Mouse (Mus musculus): ENCODE measurements around the gene Tnfaip3. TPM values are rescaled to one million over a fixed set of nuclear protein-coding genes. Genes with fewer than 3 reads are reported as not detected.

Tnfaip3 gene
- total RNA-seq, 2 experiments from 2014 or later, result 5.0 to 5.9 TPM

DNA sequence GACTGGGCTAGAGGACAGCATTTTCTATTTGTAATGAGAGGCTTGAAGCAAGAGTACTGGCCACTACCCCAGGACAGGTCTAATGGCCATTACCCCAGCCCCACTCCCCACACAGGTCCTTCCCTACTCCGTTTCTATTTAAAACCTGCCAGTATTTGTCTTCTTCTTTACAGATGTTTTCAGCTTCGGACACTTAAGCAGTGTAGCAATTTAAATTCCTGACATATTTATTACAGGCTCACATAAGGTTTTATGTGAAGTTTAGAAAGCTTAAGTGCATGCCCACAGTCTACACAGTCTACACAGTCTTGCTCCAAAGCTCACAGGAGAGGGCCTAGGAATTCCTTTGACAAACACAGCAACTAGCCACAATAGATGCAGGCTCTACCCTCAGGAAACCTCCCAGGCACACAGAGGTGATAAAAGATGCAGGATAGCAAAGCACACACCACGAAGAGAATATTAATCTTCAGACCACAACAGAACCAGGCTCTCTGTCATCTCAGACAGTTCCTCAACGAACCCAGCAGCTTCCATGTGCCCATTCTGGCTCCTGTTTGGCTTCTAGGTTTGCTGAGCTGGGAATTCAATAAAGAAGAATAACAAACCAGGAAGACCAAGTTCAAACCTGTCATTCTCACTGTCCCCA, 1.5 kb upstream of the Tnfaip3 start:
- no peak for DNase-seq (ENCODE audit: low spot score in 2 of 2)

DNA sequence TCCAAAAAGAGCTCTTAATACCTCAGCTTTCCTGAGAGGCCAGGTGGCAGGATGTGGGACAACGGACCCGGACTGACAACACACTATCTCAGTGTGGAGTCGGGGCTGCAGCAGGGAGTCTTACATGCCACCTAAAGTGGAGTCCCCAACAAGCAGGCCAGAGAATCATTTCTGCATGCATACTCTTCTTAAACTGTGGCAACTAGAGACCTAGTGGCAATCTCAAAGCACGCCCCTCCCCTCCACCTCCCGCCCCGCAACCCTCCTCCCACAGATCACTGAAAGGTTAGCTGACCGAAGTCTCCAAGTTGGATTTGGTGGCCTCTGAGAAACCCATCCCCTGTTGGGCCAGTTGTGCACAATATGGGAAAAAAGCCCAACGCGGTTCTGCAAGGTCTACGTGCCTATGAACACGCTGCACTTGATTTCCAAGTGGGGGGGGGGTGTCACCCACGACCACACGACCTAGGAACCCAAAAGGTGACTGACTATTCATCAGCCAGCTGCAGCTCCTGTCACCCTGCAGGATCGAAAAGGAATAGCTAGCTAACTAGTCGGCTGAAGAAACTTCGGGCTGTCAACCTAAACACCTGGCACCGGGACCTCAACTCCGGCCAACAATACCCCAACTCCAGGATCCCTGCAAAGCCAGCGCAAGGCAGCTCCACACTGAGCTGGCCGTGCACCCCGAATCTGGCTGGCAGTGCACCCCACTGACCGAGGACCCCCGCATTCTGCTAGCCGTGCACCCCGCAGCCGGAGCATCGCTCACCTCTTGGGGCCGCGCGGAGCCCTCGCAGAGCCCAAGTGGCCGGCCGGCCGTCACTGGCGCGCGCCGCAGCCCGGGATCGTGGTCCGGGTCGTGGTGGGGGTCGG, 838 bp downstream of the Tnfaip3 start:
- peak; percentile 10 to 28 for DNase-seq (ENCODE audit: low spot score in 2 of 2)

DNA sequence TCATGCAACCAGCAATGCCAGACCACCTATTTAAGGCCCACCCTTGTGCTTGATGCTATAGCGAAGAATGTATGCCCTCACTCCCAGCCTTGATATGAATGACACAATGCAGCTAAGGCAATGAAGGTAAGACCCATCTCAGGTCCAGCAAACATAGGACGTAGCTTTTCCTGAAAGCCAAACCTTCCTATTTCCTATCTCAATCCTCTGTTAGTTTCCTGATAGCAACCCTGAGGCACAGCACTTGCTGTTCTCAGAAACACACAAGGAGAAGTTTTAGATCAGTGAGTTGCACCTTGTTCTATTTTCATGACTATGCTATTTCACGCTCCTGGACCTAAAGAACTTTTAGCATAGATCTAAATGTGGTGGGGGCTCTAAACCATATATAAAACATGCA, 2.1 kb downstream of the Tnfaip3 start:
- no peak for DNase-seq (ENCODE audit: low spot score in 2 of 2)

DNA sequence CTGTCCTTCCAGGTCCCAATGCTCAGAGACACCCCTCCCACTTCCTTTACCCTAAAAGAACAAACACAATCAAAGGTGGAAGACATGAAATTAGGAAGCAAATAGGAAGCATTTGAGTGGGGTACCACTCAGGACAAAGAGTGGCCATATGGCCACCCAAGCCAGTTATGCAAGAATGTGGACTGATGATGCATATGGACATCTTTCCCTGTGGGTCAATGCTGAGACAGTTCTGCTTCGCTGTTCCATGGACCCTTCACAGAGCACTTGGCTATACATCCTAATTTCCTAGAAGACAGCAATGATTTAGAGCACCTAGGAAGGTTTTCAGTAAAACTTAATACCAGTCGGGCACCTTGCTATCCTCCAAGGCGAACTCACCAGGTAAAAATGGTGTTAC, 2.8 kb downstream of the Tnfaip3 start:
- no peak for DNase-seq (ENCODE audit: low spot score in 2 of 2)

DNA sequence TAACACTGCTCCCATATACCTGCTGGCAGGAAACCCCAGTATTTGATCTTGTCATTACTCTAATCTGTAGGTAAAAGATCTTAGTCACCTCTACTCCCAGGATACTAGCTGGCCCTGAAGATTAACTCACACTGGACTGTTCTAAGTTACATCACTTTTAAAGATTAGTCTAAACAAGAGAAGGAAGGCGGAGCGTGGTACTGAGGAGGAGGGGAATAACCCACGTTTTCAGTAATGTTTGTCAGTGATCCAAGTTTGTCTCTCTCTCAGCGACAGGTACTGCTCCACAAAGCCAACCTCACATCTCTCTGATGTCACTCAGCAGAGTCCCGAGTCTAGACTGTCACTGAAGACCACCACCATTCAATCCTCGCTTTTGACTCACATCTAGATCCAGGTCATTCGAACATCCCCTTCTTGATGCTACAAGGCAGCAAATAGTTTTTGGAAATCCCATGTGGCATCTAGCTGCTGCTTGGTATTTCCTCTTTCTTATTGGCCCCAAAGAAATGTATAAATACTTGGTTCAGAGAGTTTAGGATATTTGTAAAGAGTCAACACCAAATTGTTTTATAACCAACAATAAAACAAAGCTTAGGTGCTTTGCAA, 3.5 kb downstream of the Tnfaip3 start:
- no peak for DNase-seq (ENCODE audit: low spot score in 2 of 2)

DNA sequence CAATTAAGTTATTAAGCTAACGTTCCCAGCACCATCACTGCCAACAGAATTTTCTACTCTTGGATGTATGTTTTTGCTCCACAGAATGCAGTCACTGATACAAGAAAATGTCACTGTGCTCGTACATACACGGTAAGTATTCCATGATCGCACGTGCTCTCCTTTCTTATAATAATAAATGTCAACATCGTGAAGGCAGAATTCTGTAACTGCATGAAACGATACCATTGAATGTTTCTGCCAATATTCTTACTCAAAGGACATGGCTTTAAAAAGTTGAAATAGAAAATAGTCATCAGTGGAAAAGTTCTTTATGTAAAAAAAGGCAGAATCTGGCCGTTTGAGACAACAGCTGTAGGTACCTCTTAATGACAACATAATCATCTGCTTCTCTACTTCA, 5.0 kb downstream of the Tnfaip3 start:
- DNase-seq (ENCODE audit: low spot score in 2 of 2), result no peak

DNA sequence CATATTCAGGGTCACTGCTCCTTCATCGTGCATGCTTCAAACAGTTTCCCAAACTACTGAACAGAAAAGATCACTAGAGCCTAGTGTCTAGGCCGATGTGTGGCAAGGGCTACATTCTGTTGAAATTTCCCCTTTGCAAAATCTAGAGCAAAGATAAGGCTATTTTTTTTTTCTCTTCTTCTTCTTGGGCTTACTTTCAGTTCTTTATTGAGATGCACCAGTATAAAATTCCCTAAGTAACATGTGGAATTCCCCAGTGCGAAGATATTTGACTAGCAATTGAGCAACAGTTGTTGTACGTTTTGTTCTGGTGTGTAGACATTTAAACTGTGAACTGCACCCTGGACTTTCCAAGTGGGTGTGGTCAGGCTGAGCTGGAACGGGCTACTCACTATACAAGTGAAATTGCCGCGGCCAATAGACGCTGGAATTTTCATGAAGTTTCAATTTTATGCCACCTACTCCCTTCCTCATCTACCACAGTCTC, 6.2 kb downstream of the Tnfaip3 start:
- DNase-seq (ENCODE audit: low spot score in 2 of 2), result no peak

DNA sequence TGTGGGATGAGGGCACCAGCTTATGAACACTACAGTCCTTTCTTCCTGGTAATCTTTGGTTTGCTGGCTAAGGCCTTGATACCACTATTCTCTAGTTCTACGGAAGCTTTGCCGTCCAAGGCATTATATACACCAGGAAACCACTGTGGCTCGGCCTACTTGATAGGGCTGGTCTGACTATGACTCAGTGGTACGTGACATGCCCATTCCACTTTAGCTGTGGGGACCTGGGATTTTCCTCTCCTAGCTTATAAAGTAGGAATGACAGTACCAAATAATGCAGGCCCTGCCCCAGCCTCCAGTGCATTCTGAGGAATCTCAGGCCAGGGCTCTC, 6.9 kb downstream of the Tnfaip3 start:
- no peak for DNase-seq (ENCODE audit: low spot score in 2 of 2)

DNA sequence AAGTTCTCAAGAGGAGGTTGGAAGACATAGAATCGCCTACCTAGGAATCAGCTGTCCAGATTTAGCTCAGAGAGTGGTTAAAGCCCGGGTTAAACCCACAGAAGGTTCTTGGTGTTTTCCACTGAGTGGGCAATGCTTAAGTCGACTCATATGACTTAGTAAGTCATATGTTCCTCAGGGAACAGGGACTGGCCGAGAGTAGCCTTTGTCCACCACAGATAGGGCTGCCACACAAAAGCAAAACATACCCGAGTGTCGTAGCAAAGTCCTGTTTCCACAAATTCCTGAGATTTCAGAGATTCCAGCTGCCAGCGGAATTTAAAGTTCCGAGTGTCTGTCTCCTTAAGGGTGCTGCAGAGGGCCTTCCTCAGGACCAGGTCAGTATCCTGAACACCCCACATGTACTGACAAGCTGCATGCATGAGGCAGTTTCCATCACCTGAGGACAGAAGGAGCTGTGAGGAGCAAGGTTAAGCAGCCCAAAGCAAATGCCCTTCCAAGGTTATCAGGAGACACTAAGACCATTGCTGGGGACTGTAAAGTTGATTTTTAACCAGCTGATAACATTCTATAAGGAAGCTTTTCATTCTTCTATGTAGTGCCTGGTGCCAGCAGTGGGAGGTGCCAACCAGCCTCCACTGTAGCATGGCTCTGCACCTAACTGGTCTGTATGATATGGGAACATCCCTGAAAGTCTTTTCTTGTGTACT, 7.4 kb downstream of the Tnfaip3 start:
- DNase-seq (ENCODE audit: low spot score in 2 of 2), result no peak

DNA sequence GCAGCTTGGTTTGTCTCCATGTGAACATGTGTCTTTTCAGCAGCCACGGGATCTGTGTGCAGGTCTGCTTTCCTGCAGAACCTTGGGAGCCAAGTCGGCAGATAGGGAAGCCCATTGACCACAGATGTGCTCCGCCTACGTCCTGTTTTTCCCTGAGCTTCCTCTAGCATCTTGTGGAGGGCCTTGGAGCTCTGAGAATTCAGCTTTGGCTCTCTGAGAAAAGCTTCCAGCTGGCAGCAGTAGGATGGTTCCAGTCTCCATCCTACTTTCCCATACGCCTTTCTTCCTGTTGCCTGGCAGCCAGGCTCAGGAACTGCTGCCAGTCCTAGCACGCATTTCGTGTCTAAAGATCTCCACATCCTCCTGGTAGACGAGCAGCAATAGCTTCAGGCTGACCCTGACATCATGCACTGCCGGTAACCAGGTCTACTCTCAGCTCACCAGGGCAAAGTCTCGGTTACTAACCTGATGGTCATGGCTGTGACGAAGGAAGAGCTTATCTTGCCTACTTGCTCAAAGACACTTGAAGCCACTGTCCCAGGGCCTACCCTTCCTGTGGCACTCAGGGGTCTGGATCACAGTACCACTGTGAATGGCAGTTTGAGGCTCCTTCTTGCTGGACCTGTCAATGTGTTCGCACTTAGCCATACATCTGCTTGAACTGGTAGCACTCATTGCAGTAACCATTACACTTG, 13.2 kb downstream of the Tnfaip3 start:
- peak; percentile 23 to 45 for DNase-seq (ENCODE audit: low spot score in 2 of 2)

DNA sequence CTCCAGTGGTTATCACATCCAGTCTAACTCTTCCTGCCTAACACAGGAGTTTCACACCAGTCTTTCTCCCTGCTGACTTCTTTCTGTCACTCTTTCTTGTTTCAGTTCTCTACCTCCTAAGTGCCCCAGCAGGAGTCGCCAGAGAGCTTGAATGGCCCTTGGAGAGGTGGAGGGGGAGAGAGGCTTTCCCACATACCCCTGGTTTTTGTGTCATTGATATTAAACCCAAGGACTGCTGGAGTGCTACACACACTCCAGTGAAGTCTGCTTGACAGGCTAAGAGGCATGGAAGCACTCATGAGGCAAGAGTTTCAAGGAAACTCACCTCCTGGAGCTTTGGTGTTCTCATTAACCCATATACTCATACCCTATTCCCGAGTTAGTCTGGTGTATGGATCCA, 16.0 kb downstream of the Tnfaip3 start:
- no peak for DNase-seq (ENCODE audit: low spot score in 2 of 2)

DNA sequence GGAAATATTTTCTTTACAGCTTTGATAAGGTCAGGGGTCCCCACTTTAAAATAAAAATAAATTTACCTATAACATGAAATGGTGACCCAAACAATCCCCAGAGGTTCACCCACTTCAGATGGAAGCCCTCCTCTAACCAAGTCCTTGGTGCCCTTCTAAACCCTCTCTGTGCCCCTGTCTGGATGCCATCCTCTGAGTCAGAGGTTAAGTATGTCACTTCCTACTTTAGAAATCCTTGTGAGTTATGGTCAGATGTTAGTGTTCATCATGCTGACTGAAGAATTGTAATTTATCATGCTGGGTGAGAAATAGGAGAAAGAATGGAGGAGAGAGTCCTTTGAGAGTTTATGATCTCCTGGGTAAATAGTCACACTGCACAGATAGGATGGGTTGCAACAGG, 19.1 kb downstream of the Tnfaip3 start:
- no peak for DNase-seq (ENCODE audit: low spot score in 2 of 2)

DNA sequence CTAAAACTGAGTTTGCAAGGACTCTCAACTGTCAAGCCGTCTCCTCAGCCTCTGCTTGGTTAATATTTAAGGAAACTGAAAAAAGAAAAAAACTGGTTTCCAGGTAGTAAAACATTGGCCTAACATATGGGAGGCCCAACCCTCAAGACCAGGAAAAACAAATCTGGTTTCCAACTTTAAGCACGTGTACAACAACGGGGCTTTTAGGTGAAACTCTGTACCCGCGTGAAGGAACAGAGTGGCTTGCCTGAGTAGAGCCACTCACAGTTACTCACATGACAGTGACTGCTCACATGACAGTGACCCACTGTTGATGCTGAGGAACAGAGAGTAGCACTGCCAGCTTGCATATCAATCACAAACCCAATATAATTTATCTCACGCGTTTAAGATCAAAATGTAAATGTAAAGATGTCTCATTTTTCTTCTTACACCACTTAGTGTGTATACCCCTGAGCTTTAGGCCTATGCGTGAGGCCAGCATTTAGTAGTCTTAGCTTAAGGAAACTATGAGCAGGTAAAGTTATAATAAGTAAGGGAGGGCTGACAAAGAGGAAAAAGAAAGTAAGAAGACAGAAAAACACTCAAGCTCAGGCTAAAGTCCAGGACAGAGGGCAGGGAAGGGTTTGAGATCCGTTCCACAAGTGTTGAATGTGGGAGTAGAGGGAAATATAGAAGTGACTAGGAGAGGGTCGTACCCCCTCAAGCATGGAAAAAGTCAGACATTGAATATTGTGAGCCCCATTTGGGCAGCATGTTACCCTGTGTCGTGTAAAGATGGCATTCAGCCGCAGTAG, 19.8 kb downstream of the Tnfaip3 start:
- no peak for DNase-seq (ENCODE audit: low spot score in 2 of 2)

DNA sequence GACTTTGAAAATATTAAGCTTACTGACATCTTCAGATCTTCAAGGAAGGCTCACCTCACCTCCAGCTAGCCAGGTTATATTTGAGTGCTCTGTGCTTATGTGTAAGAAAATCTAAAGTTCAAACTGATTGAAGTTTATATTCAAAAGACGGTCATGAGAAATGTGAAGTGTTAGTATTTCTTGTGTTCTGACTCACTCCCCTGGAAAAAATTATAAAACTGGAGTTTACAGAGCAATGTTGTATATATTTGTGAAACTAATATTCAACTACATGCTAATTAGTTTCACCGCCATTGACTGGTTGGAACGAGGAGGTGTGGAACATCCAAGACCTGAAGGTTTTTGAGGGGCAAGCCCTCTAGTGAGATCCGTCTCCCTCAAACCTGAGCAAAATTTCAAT, 22.5 kb downstream of the Tnfaip3 start:
- DNase-seq (ENCODE audit: low spot score in 2 of 2), result no peak

DNA sequence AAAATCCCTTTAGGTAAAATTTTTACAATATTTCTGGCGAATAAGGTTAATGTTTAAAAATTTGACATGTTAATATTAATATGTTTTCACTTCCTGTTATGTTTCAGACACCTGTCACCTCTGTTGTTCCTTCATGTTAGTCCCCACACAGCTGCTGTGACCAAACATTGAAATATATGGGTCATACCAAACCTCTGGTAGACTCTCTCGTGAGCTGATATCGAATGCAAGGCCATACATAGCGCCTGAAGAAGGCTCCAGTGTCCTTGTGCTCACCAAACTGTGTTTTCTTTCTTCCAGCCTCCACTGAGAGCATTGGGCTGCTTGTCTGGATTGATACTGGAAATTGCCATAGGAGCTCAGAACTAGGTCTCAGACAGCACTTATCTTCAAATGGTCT, 24.4 kb downstream of the Tnfaip3 start:
- no peak for DNase-seq (ENCODE audit: low spot score in 2 of 2)

DNA sequence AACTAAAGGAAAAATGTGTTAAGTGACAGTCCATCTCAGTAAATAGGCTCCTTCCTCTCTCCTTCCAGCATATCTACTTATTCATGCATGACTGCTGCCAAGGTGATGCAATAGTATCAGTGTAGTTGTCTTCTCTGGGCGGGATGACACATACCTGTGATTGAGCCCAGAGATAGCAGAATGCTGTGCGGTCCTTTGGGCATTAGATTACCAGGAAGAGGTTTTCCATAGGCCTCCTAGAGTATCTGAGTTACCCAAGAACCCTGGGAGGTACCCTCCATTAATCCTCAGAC, 27.6 kb downstream of the Tnfaip3 start:
- DNase-seq (ENCODE audit: low spot score in 2 of 2), result no peak

DNA sequence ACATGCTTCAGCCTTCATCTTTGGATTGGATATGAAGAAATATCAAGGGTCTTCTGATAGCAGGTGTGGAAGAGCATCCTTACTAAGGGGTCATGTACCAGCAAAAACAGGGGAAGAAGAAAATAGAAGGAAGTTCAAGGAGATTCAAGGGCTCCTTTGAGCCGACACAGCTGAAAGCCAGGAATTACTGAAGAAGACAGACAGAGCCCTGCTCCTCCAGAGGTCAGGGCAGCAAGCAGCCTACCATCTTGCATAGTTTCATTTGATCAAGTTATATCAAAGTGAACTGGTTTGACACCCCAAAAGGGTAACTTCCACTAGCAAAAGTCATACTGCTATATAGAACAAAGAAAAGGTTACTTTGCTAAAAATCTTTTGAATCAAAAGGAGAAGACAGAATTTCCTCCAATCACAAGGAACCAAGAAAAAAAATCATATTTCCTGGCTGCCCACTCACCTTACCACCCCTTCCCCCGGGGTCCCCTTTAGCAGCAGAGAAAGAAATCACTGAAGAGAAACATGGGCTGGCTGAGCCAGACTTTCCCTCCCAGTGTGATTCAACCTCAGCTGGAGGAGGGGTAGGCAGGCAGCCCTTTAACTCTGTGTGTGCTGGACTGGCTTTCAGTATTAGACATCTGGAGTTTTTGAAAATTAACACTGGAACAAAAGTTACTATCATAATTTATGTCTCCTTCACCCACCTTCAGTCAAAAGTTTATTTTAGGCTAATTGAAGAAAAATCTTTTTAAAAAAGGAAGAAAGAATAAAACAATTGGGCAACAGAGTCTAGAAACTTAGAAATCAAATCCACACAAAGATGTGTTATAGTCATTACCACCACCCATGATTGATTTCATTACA, 28.2 kb downstream of the Tnfaip3 start:
- no peak for DNase-seq (ENCODE audit: low spot score in 2 of 2)

DNA sequence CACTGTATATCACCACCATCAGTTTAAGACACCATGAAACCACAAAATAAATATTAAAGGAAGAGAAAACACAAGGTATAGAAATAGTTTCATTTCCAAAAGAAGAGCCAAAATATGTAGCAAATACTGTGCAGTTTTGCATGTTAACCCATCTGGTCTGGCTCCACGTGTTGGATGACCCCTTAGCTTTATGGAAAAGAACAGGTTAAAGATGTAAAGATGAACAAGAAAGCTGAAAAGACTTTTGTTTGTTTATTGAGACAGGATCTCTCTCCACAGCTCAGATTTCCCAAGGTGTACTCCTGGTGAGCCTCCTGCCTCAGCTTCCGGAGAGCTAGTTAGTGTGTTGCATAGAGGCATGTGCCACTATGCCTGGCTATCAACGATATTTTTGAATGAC, 29.9 kb downstream of the Tnfaip3 start:
- DNase-seq (ENCODE audit: low spot score in 2 of 2), result no peak

DNA sequence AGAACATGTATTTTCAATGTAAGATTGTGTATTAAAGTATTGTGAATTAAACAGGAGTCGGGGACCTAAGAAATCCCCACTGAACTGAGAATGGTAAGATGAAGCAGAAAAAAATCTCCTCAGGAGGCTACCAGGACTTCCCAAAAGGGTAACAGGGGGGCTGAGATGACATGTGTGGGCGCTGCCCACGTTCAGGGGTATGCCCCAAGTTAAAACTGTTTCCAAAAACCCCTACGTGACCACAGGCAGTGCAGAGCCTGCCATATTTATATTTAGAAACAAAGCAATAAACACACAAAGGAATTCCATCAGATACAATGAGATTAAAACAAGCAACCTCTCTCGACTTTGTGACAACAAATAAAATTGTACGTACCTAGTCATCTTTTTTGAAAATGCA, 31.9 kb downstream of the Tnfaip3 start:
- DNase-seq (ENCODE audit: low spot score in 2 of 2), result no peak

DNA sequence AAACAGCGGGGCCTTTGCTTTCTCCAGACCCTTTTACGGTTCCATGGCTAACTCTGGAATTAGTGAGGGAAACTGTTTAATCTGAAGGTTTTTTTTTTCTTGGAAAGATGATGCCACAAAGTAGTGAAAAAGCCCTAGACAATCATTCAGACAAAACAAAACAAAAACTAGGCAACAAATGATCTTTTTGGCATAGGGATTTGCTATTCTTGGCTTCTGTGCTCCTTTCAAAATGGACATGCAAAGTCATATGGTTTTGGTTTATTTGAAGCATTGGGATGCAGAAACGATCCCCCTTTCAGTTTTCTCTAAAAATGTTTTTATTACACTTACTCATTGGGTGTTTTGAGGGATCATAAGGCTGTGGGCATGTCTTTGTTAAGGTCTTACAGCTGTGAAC, 41.0 kb downstream of the Tnfaip3 start:
- DNase-seq (ENCODE audit: low spot score in 2 of 2), result no peak

Measured in layer of hippocampus, postnatal 10 days (tissue).